Mouse (Mus musculus) heart, embryonic 16.5 days (tissue): ENCODE measurements around the gene Kcnip2. TPM values are rescaled to one million over a fixed set of nuclear protein-coding genes. Genes with fewer than 3 reads are reported as not detected.

Experiments
- ATAC-seq: fragments of 200-750 bp; cut with Nextera tagmentation; replicated peaks from 2 replicates; pipeline ENCODE4 v1.8.0; 2017; ENCODE audit warnings: moderate number of reproducible peaks; ENCODE audit not compliant: insufficient read depth, low FRiP score; ENCODE audit errors: extremely low read depth
- H3K27ac ChIP-seq: fragments of 300-500 bp; sonication (generic); 2 replicates; pipeline ENCODE4 v1.5.1; 2014; ENCODE audit warnings: mild to moderate bottlenecking, low read length, control low read depth, moderate library complexity
- H3K27me3 ChIP-seq: fragments of 300-500 bp; sonication (generic); 2 replicates; pipeline ENCODE4 v1.6.1; 2014; ENCODE audit warnings: low read length, mixed read lengths; ENCODE audit not compliant: control insufficient read depth, insufficient read depth
- H3K36me3 ChIP-seq: fragments of 300-500 bp; sonication (generic); 2 replicates; pipeline ENCODE4 v1.6.1; 2014; ENCODE audit not compliant: control insufficient read depth, insufficient read depth
- H3K4me1 ChIP-seq: fragments of 300-500 bp; sonication (generic); 2 replicates; pipeline ENCODE4 v1.6.1; 2014; ENCODE audit warnings: low read length, mixed read lengths; ENCODE audit not compliant: control insufficient read depth, insufficient read depth
- H3K4me2 ChIP-seq: fragments of 300-500 bp; sonication (generic); 2 replicates; pipeline ENCODE4 v1.6.1; 2014; ENCODE audit warnings: low read depth, mild to moderate bottlenecking, control low read depth, low read length
- H3K4me3 ChIP-seq: fragments of 300-500 bp; sonication (generic); 2 replicates; pipeline ENCODE4 v1.5.1; 2014; ENCODE audit warnings: mild to moderate bottlenecking, control low read depth, low read length
- H3K9ac ChIP-seq: fragments of 300-500 bp; sonication (generic); 2 replicates; pipeline ENCODE4 v1.6.1; 2014; ENCODE audit warnings: low read length, control low read depth
- H3K9me3 ChIP-seq: fragments of 300-500 bp; sonication (generic); replicated peaks from 2 replicates; pipeline ENCODE4 v1.6.1; 2016; ENCODE audit warnings: low read length; ENCODE audit not compliant: control insufficient read depth
- WGBS: fragments of 180-500 bp; shearing (Covaris S2); extraction: QIAGEN DNeasy Blood & Tissue Kit; methylation state at CpG from one replicate; pipeline ENCODE4 v1.1.7; 2014; 5-methylcytosine and 5-hydroxymethylcytosine counted together
- polyA plus RNA-seq: library from polyadenylated mRNA; unstranded; fragments of >200 nt; fragmentation: Nextera tagmentation; extraction: Ambion mirVana; gene quantifications from 2 replicates; pipeline ENCODE4 v1.2.1, GENCODE M21; 2015

Kcnip2 gene
- polyA plus RNA-seq, 1 experiment from 2014 or later = 16.6 TPM

GRCm38 (mm10) chr19:45747028-45747867 lies 68.6 kb downstream of the Kcnip2 start:
- H3K4me3 ChIP-seq = no peak overlapping the region
- H3K9ac ChIP-seq = no peak overlapping the region
- H3K4me1 ChIP-seq = peaks cover 39% of the 10 kb centered on the region
- H3K36me3 ChIP-seq = peaks cover 10% of the 10 kb centered on the region
- no peak overlapping the region for H3K4me2 ChIP-seq
- H3K27me3 ChIP-seq = peaks cover 33% of the 10 kb centered on the region
- no peak overlapping the region for H3K27ac ChIP-seq
- no peak for ATAC-seq
- 25% methylated on average over 11 of the region's 11 CpGs for WGBS
- H3K9me3 ChIP-seq = no peaks in the 10 kb centered on the region

- no peak overlapping the region for H3K9ac ChIP-seq
- H3K9me3 ChIP-seq = no peaks in the 10 kb centered on the region
- peak overlapping the region; percentile 31 for H3K4me3 ChIP-seq
- WGBS = 12% methylated on average over 29 of the region's 29 CpGs
- H3K4me1 ChIP-seq = peaks cover 45% of the 10 kb centered on the region
- H3K4me2 ChIP-seq = peak overlapping the region; percentile 58
- H3K27me3 ChIP-seq = peaks cover 41% of the 10 kb centered on the region
- H3K36me3 ChIP-seq = peaks cover 4% of the 10 kb centered on the region
- ATAC-seq = no peak
- no peak overlapping the region for H3K27ac ChIP-seq
These were observed 69.5 kb downstream of the Kcnip2 start for GRCm38 (mm10) chr19:45746153-45747020.

- H3K27ac ChIP-seq = no peak overlapping the region
- H3K36me3 ChIP-seq = peaks cover 2% of the 10 kb centered on the region; the same call in 1 of the 2 replicates
- peaks cover 45% of the 10 kb centered on the region for H3K4me1 ChIP-seq
- H3K27me3 ChIP-seq = peaks cover 49% of the 10 kb centered on the region
- WGBS = 5% methylated on average over 32 of the region's 32 CpGs
- H3K4me2 ChIP-seq = peak overlapping the region; percentile 58
- H3K4me3 ChIP-seq = peak overlapping the region; percentile 31
- ATAC-seq = no peak
- 0 out of 2 replicates have a peak overlapping the region, but pooled peaks have one; percentile 11 for H3K9ac ChIP-seq
- H3K9me3 ChIP-seq = no peaks in the 10 kb centered on the region
These were observed 70.3 kb downstream of the Kcnip2 start for GRCm38 (mm10) chr19:45745344-45746152.

- Histone ChIP-seq H3K27ac (no peak overlapping the region), H3K27me3 (peaks cover 67% of the 10 kb centered on the region), H3K9ac (no peak overlapping the region), H3K36me3 (no peaks in the 10 kb centered on the region), H3K4me2 (no peak overlapping the region), H3K9me3 (no peaks in the 10 kb centered on the region), H3K4me1 (peaks cover 36% of the 10 kb centered on the region), H3K4me3 (no peak overlapping the region)
- ATAC-seq = no peak
- WGBS = 41% methylated on average over 7 of the region's 7 CpGs
These were observed 72.2 kb downstream of the Kcnip2 start for GRCm38 (mm10) chr19:45743619-45744018.

GRCm38 (mm10) chr19:45742984-45743575 lies 72.8 kb downstream of the Kcnip2 start:
- no peaks in the 10 kb centered on the region for H3K36me3 ChIP-seq
- peaks cover 73% of the 10 kb centered on the region for H3K27me3 ChIP-seq
- H3K4me1 ChIP-seq = peaks cover 31% of the 10 kb centered on the region
- H3K4me3 ChIP-seq = peak overlapping the region; percentile 67
- whole genome bisulfite sequencing = 4% methylated on average over 25 of the region's 44 CpGs
- no peaks in the 10 kb centered on the region for H3K9me3 ChIP-seq
- H3K27ac ChIP-seq = no peak overlapping the region
- no peak for ATAC-seq
- H3K9ac ChIP-seq = 0 out of 2 replicates have a peak overlapping the region, but pooled peaks have one; percentile 10
- H3K4me2 ChIP-seq = peak overlapping the region; percentile 96

- WGBS = under 1% methylated on average over 62 of the region's 68 CpGs
- ATAC-seq = no peak
- peak within 1 kb of the TSS; percentile 71 for H3K9ac ChIP-seq
- H3K27ac ChIP-seq = no peak within 1 kb of the TSS
- H3K4me2 ChIP-seq = peak within 1 kb of the TSS; percentile 96
- H3K9me3 ChIP-seq = no peaks in the 10 kb centered on the region
- peaks cover 79% of the 10 kb centered on the region for H3K27me3 ChIP-seq
- H3K4me1 ChIP-seq = peaks cover 31% of the 10 kb centered on the region
- no peaks in the 10 kb centered on the region for H3K36me3 ChIP-seq
- H3K4me3 ChIP-seq = peak within 1 kb of the TSS; percentile 67
These were observed 73.5 kb downstream of the Kcnip2 start, which contains the start of gene Fgf8 for GRCm38 (mm10) chr19:45742218-45742983. Gene Fgf8, minus strand, starts transcription at chr19:45742915.
